Mouse (Mus musculus) lung, embryonic 14.5 days (tissue): ENCODE data around the gene Slc25a42. TPM values are rescaled to one million over a fixed set of nuclear protein-coding genes. Genes with fewer than 3 reads are reported as not detected.

Experiments
- ATAC-seq: fragments of 200-750 bp; cut with Nextera tagmentation; 2 replicates; pipeline ENCODE4 v1.8.0; 2017; ENCODE audit warnings: mild to moderate bottlenecking, moderate TSS enrichment, moderate library complexity; ENCODE audit not compliant: insufficient read depth
- DNase-seq: peaks from one replicate; pipeline ENCODE4 v3.0.0-alpha.2; 2015
- H3K27ac ChIP-seq: fragments of 300-500 bp; sonication (generic); 2 replicates; pipeline ENCODE4 v1.5.1; 2014; ENCODE audit warnings: low read depth, mild to moderate bottlenecking, moderate library complexity
- H3K27me3 ChIP-seq: fragments of 300-500 bp; sonication (generic); 2 replicates; pipeline ENCODE4 v1.6.1; 2014; ENCODE audit warnings: low read length, control low read depth; ENCODE audit not compliant: insufficient read depth
- H3K36me3 ChIP-seq: fragments of 300-500 bp; sonication (generic); 2 replicates; pipeline ENCODE4 v1.6.1; 2014; ENCODE audit warnings: control low read depth; ENCODE audit not compliant: insufficient read depth
- H3K4me1 ChIP-seq: fragments of 300-500 bp; sonication (generic); 2 replicates; pipeline ENCODE4 v1.6.1; 2014; ENCODE audit warnings: antibody characterized with exemption, control low read depth; ENCODE audit not compliant: insufficient read depth
- H3K4me2 ChIP-seq: fragments of 300-500 bp; sonication (generic); 2 replicates; pipeline ENCODE4 v1.6.1; 2014; ENCODE audit warnings: mild to moderate bottlenecking
- H3K4me3 ChIP-seq: fragments of 300-500 bp; sonication (generic); 2 replicates; pipeline ENCODE4 v1.5.1; 2014; ENCODE audit warnings: low read depth, low read length
- H3K9ac ChIP-seq: fragments of 300-500 bp; sonication (generic); 2 replicates; pipeline ENCODE4 v1.6.1; 2014
- H3K9me3 ChIP-seq: fragments of 300-500 bp; sonication (generic); 2 replicates; pipeline ENCODE4 v1.6.1; 2016; ENCODE audit warnings: low read depth, low read length, control low read depth
- CTCF ChIP-seq: IDR thresholded peaks from 2 replicates; pipeline ENCODE4 v1.5.1; 2016; ENCODE audit warnings: antibody characterized with exemption, low read depth
- WGBS: fragments of 180-500 bp; shearing (Covaris S2); extraction: QIAGEN DNeasy Blood & Tissue Kit; methylation state at CpG from one replicate; pipeline ENCODE4 v1.1.7; 2014; 5-methylcytosine and 5-hydroxymethylcytosine counted together
- polyA plus RNA-seq: library from polyadenylated mRNA; unstranded; fragments of >200 nt; fragmentation: Nextera tagmentation; extraction: Ambion mirVana; gene quantifications from 2 replicates; pipeline ENCODE4 v1.2.1, GENCODE M21; 2014

Slc25a42 gene
- 2.9 and 3.2 TPM in 2 replicates for polyA plus RNA-seq

DNA sequence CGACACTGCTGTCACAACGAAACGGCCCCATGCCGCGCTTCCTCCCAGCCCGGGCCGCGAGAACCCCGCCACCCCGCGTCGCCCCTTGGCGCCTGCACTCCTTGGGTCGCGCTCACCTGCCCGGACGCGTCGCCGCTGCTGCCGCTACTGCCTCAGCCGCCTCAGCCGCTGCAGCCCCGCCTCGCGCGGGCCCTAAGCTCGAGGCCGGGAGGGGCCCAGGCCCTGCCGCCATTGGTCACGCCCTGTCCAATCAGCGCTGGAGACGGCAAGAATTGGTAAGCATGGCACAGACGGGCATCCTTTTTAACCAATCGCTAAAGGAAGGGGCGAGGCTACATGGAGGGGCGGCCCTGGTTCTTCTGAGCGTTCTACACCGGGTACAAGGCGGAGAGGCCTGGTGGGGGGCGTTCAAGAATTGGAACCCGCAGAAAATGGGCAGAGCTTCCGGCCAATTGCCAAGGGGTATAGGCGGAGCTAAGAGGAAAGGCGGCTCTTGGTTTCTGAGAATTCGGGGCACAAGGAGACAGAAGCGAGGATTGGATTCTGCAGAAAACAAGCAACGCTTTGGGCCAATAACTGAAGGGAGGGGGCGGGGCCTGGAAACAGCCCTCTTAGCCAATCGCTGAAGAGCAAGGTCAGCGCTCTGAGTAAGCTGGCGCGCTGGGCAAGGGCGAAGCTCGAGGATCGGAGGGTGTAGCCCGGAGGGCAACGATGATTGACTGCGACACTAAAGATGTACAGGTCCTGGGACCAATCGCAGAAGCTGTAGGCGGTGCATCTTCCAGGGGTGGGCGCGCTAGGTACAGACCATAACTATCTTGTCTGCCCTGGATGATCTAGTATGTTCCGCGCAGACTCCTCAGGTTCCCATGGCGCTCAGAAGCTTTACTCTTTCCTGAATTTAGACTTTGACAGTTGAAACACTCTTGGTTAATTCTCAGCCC lies at the start of gene Slc25a42:
TSS of gene Slc25a42 (minus strand) at position 194 of the 944 bp plus-strand sequence.
- no peaks in the 10 kb centered on the region for H3K4me1 ChIP-seq
- no peaks in the 10 kb centered on the region for H3K9me3 ChIP-seq
- H3K9ac ChIP-seq = peak within 1 kb of the TSS; percentile 53
- no peaks in the 10 kb centered on the region for H3K36me3 ChIP-seq
- DNase-seq (peak; percentile 99), ATAC-seq (peak; percentile 99)
- H3K4me2 ChIP-seq = peak within 1 kb of the TSS; percentile 91
- H3K27me3 ChIP-seq = no peaks in the 10 kb centered on the region
- peak within 1 kb of the TSS; percentile 58 for H3K4me3 ChIP-seq
- TF ChIP-seq CTCF = no peak
- H3K27ac ChIP-seq = 0 out of 2 replicates have a peak within 1 kb of the TSS, but pooled peaks have one; percentile 31
- WGBS = under 1% methylated on average over 66 of the region's 66 CpGs

DNA sequence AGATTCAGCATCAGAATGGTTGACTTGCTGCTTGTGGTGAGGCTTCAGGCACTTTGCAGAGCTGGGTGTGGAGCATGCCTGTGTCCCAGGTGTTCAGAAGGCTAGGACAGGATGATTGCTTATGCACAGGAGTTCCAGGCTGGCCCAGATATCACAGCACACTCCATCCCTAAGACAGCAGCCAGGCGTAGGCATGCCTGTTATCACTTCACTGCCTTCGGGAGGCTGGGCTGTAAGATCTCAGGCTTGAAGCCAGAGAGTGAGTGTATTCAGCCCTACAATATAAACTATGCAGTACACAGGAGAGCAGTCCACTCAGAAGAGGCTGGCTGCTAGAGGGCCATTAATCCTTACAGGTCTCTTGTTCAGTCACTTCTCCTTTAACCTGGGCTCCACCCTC lies 46.9 kb upstream of the Slc25a42 start:
- Histone ChIP-seq H3K4me3 (no peak overlapping the region), H3K4me2 (no peak overlapping the region), H3K9ac (no peak overlapping the region), H3K27ac (no peak overlapping the region), H3K4me1 (no peaks in the 10 kb centered on the region), H3K36me3 (peaks cover 98% of the 10 kb centered on the region), H3K9me3 (no peaks in the 10 kb centered on the region), H3K27me3 (no peaks in the 10 kb centered on the region)
- 79% methylated on average over 2 of the region's 2 CpGs for WGBS
- peak; percentile 48 for ATAC-seq
- DNase-seq = peak; percentile 19
- no peak for TF ChIP-seq CTCF

DNA sequence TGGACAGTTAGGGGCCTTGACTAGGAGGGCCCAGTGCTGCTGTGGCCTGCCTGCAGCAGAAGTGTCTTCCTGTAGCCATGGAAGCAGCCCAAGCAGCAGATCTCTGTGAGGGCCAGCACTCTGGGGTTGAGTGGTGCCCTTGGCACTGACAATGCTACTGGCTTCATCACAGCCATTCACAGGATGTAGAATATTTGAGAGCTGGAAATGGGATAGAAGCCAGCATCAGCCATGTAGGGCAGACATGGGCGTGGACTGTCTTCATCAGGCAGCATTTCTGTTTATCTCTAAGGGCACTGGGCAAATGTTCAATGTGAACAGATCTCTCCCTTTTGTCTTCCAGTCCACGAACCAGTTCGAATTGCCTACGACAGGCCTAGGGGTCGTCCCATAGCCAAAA lies 46.5 kb upstream of the Slc25a42 start:
- no peak for TF ChIP-seq CTCF
- 82% methylated on average over 5 of the region's 5 CpGs for WGBS
- ATAC-seq = no peak
- Histone ChIP-seq H3K4me2 (no peak overlapping the region), H3K4me1 (no peaks in the 10 kb centered on the region), H3K36me3 (peaks cover 98% of the 10 kb centered on the region), H3K9me3 (no peaks in the 10 kb centered on the region), H3K27ac (no peak overlapping the region), H3K27me3 (no peaks in the 10 kb centered on the region), H3K9ac (no peak overlapping the region), H3K4me3 (no peak overlapping the region)
- DNase-seq = no peak

- Histone ChIP-seq H3K27me3 (no peaks in the 10 kb centered on the region), H3K4me3 (no peak overlapping the region), H3K4me1 (no peaks in the 10 kb centered on the region), H3K9me3 (no peaks in the 10 kb centered on the region), H3K4me2 (no peak overlapping the region), H3K27ac (no peak overlapping the region), H3K36me3 (peaks cover 99% of the 10 kb centered on the region), H3K9ac (no peak overlapping the region)
- no peak for DNase-seq
- WGBS = 82% methylated on average over 3 of the region's 3 CpGs
- ATAC-seq = no peak
- TF ChIP-seq CTCF = no peak
These were observed 45.4 kb upstream of the Slc25a42 start for GRCm38 (mm10) chr8:70257456-70257855.

- ATAC-seq (no peak), DNase-seq (peak; percentile 32)
- Histone ChIP-seq H3K4me3 (no peak overlapping the region), H3K9me3 (no peaks in the 10 kb centered on the region), H3K27me3 (no peaks in the 10 kb centered on the region), H3K27ac (no peak overlapping the region), H3K36me3 (peaks cover 99% of the 10 kb centered on the region), H3K9ac (no peak overlapping the region), H3K4me2 (no peak overlapping the region), H3K4me1 (no peaks in the 10 kb centered on the region)
- TF ChIP-seq CTCF = peak; percentile 34
- 72% methylated on average over 1 of the region's 1 CpGs for WGBS
These were observed 42.5 kb upstream of the Slc25a42 start for GRCm38 (mm10) chr8:70254628-70255027.

DNA sequence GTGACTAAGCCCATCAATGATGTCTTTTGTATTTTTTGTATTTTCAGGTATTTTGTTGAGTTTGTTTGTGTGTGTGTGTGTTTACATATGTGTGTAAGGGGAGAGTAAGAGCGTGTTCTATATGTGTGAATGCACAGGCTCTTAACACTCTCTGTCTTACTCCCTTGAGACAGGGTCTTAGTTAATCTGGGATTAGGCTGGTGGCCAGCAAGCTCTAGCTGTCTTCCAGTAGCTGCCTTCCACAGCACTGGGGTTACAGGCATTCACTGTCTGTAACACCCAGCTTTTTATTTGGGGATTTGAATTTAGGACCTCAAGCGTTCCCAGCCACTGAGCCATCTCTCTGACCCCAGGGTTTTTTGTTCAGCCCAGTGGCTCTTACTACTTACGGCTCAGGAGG lies 35.7 kb upstream of the Slc25a42 start:
- Histone ChIP-seq H3K36me3 (peaks cover 94% of the 10 kb centered on the region), H3K4me3 (no peak overlapping the region), H3K4me1 (no peaks in the 10 kb centered on the region), H3K27me3 (no peaks in the 10 kb centered on the region), H3K9ac (no peak overlapping the region), H3K27ac (no peak overlapping the region), H3K9me3 (no peaks in the 10 kb centered on the region), H3K4me2 (no peak overlapping the region)
- TF ChIP-seq CTCF = no peak
- ATAC-seq (no peak), DNase-seq (no peak)
- WGBS = 91% methylated on average over 3 of the region's 3 CpGs

DNA sequence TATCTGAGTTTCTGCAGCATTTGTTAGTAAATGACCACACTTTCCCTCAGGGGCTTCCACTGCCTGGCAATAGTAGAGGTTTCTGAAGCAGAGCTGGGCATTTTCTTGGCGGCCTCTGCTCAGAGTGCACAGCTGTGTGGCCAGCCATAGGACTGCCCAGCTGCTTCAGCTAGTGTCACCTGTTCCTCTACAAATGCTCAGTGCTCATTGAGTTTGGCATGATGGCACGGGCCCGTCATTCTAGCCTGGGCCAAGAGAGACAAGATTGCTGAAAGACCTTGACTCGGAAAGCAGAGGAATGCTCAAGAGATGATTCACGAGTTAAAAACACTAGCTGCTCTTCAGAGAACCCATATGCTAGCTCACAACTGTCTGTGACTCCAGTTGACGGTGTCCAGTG lies 34.5 kb upstream of the Slc25a42 start:
- Histone ChIP-seq H3K36me3 (peaks cover 94% of the 10 kb centered on the region), H3K4me3 (no peak overlapping the region), H3K4me1 (no peaks in the 10 kb centered on the region), H3K9me3 (no peaks in the 10 kb centered on the region), H3K9ac (no peak overlapping the region), H3K27ac (no peak overlapping the region), H3K4me2 (no peak overlapping the region), H3K27me3 (no peaks in the 10 kb centered on the region)
- no peak for TF ChIP-seq CTCF
- no peak for ATAC-seq
- 86% methylated on average over 6 of the region's 6 CpGs for WGBS
- DNase-seq = no peak
